Mouse (Mus musculus): ENCODE results near the gene St6gal1.

The St6gal1 gene

GRCm38 (mm10) chr16:23298441-23298840, 73.9 kb downstream of the St6gal1 start:
- DNase-seq (ENCODE audit: low spot score in 2 of 2), result no peak

DNA sequence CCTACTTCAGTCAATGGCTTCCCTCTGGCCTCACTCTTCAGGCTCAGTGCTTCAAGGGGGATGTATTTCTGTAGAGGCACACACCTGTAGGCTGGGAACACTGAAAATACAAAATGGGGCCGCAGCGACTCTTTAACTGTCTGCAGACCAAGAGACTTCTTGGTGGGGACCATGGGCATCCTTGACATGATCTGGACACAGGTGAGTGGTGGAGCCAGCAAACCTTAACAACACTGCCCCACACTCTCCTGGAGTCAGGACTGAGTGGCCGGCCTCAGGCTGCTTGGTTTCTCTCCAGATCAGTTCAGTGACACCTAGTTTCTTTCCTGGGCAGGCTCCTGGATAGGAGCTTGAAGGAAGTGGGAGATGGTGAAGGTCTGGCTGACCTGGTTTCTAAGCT, 74.4 kb downstream of the St6gal1 start:
- no peak for DNase-seq (ENCODE audit: low spot score in 2 of 2)

GRCm38 (mm10) chr16:23299904-23300740, 75.6 kb downstream of the St6gal1 start:
- DNase-seq (ENCODE audit: low spot score in 2 of 2), result no peak

DNA sequence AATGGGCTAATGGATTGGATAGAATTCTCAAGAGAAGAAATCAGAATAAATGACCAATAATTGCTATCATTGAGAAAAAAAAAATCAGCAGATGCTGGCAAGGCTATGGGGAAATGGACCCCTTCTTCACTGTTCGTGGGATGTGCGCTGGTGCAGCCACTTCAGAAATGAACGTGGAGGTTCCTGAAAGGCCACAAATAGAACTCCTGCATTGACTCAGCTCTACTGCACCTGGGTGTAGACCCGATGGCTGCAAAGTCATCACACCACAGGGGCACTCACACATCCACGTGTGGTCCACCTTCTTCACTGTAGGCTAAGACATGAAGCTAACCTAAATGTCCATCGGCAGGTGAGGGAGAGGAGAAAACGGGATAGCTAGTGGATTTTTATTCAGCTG, 77.2 kb downstream of the St6gal1 start:
- no peak for DNase-seq (ENCODE audit: low spot score in 2 of 2)

DNA sequence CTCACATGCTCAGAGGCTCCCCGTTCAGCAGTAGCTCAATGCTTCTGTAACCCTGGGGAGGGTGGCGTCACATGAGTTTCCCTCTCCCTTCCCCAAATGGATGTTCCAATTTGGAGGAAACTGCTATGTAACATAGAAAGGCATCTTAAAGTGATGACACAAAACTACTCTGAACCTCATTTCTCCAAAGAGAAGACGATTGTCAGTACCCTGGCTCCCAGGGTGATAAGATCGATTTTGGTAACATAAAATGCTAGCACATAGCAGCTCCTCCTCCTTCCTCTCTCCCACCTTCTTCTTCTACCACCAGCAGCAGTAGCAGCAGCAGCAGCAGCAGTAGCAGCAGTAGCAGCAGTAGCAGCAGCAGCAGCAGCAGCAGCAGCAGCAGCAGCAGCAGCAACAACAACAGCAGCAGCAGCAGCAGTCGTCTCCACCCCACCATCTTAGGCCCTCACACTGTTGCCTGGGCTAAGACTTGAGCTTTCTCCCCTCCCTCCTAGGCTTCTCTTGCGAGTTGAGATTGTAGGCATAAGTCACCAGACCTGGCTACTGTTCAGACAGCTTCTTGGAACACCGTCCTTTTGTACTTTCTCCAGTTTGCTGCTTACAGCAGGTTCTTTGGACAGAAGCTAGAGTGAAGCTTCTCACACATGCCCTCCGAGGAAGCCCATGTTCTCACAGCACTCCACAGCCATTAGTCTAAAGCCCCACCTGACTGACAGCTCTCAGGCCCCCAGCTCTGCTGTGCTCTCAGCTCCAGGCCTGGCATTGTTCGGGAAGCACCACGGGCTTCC, 81.5 kb downstream of the St6gal1 start:
- no peak for DNase-seq (ENCODE audit: low spot score in 2 of 2)

- no peak for DNase-seq (ENCODE audit: low spot score in 2 of 2)
Observed at GRCm38 (mm10) chr16:23307142-23307968, 82.8 kb downstream of the St6gal1 start.

DNA sequence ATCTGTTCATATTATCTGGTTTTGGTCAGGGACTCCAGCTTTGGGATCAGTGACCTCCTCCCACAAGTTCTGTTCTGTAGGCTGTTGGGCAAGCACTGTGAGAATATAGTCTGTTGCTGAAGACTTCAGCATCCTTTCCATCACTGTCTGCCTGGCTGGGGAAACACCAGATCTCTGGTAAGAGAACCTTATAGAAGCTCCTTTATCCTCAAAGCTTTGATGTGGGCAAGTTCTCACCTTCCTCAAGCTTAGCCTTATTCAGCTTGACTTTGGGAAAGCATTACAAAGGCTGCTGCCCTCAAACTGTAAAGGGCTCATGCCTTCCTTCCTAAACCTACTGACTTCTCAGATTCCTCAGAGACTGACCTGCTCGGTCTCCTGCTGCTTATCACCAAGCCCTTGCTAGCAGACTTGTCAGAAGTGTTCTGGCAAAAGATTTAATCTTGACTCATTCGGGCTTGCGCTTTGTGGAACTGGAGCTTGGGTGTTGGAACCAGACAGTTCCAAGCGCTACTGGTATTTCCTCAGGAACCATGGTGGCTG, 83.5 kb downstream of the St6gal1 start:
- DNase-seq (ENCODE audit: low spot score in 2 of 2), result no peak

- no peak for DNase-seq (ENCODE audit: low spot score in 2 of 2)
Observed at GRCm38 (mm10) chr16:23309080-23309479, 84.5 kb downstream of the St6gal1 start.

DNA sequence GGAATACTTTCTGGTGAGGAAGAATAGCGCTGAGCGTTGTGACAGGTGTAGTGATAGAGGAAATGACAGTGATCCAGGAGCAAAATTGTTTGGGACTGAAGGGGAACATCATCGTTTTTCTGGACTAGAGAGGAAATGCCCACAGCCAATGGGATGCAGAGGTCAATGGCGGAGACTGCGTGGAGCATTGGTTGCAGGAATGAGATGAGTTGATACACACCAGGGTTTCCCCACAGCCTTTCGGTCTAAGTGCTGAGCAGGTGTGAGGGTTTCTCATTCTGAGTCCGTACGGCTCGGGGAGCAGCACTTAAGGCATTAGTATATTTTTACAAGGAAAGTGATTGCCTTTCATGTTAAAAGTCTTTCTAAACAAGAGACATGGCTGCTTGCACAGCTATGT, 88.1 kb downstream of the St6gal1 start:
- no peak for DNase-seq (ENCODE audit: low spot score in 2 of 2)

- DNase-seq (ENCODE audit: low spot score in 2 of 2), result no peak
Observed at GRCm38 (mm10) chr16:23314790-23315189, 90.2 kb downstream of the St6gal1 start.

GRCm38 (mm10) chr16:23317411-23318047, 93.0 kb downstream of the St6gal1 start:
- DNase-seq (ENCODE audit: low spot score in 2 of 2), result no peak

DNA sequence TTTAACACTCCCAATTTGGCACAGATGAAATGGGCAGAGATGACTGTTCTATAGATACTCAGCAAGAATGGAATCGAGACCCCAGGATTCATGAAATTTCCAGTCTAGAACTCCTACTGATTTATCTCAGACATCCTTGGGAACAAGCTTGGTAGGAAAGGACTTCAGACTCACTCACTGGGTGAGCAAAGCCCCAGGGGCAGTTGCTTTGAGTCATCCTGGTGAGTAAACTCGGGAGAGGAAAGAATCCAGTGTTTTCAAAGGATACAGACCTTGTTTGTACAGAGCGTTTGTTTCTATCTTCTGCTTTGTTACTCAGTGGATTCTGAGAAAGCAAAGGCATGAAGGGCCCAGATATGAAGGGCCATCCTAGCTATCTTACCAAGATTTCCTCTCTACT, 95.5 kb downstream of the St6gal1 start:
- DNase-seq (ENCODE audit: low spot score in 2 of 2), result no peak

- DNase-seq (ENCODE audit: low spot score in 2 of 2), result no peak
Observed at GRCm38 (mm10) chr16:23320579-23320978, 96.0 kb downstream of the St6gal1 start.

DNA sequence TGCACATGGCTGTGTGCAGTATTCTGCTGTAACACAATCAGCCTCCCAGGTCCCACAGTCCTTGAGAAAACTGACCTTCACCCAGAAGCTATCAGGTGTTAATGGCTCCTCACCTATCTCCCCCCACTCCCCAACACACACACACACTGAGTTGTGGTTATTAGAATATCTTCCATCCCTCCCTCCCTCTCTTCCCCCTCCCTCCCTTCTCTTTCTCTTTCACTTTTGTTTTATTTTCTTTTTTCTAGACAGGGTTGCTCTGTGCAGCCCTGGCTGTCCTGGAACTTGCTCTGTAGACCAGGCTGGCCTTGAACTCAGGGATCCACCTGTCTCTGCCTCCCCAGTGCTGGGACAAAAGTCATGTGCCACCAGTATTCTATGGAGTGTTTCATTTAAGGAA, 97.9 kb downstream of the St6gal1 start:
- no peak for DNase-seq (ENCODE audit: low spot score in 2 of 2)

DNA sequence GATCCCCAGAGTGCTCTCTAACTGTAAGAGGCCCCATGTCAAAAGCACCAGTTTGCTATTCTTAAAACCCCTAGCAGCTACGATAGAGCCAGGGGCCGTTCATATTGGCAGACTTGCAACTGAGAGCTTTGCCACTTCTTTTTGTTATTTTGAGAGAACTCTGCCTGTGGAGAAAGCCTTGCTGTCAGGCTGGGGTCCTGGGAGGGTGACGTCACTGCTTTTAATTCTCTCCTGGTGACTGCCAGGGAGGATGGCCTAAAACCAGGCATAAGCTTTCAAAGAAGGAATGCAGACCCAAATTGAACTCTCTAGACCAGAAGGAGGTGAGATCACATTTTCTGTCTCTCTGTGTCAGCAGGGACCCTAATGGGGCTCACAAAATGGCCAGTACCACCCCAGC, 99.4 kb downstream of the St6gal1 start:
- DNase-seq (ENCODE audit: low spot score in 2 of 2), result no peak

DNA sequence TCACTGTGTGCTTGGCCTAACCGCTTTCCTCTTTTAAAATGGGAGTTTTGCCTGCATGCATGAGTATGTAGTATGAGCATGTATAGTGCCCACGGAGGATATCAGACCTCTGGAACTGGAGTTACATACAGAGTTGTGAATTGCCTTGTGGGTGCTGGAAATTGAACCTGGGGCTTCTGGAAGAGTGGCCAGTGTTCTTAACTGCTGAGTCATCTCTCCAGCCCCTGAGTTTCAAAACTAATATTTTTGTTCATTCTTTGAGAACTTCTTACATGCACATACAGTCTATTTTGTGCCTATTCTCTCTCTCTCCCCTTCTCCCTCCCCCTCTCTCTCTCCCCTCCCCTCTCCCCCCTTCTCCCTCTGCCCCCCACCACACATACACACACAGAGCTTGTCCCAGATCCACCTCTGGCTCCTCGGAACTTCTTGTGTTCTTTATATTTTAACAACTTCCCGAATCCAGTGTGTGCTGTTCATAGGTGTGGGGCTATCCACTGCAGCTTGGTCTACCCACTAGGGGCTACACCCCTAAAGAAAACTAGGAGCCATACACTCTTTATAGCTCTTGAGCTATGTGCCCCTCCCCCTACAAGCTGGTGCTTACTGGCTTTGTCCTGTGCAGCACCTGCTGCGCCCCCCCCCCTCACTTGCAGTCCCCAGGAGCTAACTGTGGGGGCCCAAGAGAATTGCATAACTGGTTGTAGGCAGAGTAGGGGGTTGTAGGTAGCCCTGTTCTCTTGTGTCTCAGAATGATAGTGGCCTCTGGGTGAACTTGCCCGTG, 100.5 kb downstream of the St6gal1 start:
- DNase-seq (ENCODE audit: low spot score in 2 of 2), result no peak

DNA sequence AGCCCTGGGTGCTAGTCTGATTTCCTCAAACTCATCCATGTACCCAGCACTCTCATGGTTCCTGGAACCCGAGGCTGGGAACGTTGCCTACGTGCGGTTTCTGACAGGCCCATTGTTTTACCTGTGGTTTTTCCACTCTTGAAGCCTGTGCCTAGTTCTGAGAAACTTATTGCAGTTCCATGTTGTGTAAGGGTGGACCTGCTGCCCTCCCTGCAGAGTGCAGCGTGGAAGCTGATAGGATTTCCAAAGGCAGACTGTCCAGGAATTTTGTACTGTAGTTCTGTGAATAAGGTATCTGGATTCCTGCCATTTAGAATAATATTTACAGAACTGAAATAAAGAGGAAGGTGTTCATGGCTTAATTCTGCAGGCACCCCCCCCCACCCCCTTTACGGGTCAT, 102.1 kb downstream of the St6gal1 start:
- DNase-seq (ENCODE audit: low spot score in 2 of 2), result no peak

DNA sequence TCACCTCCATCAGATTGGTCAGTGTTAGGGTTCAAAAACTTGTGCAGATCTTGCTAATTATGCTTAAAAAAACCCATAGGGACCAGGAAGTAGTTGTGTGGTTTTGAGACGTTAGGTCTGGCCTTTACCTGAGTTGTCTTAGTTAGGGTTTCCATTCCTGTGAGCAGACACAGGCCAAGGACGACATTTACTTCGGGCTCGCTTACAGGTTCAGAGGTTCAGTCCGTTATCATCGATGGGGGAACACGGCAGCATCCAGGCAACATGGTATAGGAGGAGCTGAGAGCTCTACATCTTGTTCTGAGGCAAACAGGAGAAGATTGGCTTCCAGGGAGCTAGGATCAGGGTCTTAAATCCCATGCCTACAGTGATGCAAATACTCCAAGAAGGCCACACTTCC, 102.7 kb downstream of the St6gal1 start:
- DNase-seq (ENCODE audit: low spot score in 2 of 2), result no peak

DNA sequence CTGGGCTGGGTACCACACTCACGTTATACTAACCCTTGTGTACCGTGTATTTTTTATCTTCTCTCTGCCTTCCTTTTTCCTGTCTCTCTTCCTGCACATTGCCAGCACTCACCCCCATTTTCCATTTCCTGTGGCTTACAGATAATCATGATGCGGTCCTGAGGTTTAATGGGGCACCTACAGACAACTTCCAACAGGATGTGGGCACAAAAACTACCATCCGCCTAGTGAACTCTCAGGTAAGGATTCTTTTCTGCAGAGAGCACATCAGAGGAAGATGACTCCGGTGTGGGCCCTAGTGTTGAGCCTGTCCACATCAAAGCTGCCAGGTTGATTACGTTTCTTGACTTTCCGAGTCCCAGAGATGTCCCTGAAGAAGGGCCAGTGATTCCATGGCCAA, 103.7 kb downstream of the St6gal1 start:
- no peak for DNase-seq (ENCODE audit: low spot score in 2 of 2)

DNA sequence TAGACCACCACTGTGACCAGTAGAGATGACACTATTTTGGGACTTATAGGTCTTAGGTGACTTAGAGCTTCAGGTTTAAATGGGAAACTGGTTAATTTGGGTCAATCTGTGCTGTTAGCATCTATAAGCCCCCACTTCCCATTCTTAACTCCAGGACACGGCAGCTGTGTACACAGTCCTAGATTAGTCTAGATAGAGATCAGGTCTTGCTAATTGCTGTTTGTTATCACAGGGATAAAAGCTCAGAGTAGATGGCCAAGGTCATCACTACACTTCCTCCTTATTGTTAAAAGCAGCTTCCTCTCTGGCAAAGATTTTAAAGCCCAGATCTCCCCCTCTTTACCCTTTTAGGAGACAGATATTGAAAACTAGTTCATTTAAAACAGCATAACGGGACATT, 107.6 kb downstream of the St6gal1 start:
- no peak for DNase-seq (ENCODE audit: low spot score in 2 of 2)

GRCm38 (mm10) chr16:23332686-23333085, 108.1 kb downstream of the St6gal1 start:
- DNase-seq (ENCODE audit: low spot score in 2 of 2), result no peak
